Mouse (Mus musculus): ENCODE measurements at regions not wholly inside any gene's neighbourhood (a gene's known extent, or its start where the extent isn't known, plus 50 kb on each side); places are given as distances from the start of the nearest gene placed in this dataset.

DNA sequence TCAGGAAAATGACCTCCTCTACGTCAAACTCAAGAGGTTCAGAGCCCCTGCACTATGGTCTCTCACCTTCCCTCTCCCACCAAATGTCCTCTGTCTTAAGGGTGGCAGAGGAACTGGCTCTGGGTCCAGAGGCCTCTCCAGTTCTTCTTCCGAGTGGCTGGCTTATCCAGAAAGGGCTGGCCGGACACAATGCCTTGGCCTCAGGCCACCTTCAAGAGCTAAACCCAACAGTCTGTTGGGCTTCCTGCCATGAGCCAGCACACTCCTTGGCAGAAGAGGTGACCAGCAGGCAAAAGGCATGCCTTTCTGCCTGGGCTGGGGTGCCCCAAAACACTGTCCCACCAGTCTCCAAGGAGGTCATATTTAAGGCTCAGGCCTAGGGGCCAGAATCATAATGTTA, 385.8 kb downstream of the H2al1j start:
- no peak for TF ChIP-seq CTCF (IDR thresholded peaks at IDR 0.05; ENCODE audit: low read depth, low read length)
- no peak for TF ChIP-seq TAL1 (conservative IDR thresholded peaks at IDR 0.05; ENCODE audit: low read depth, low read length)
- TF ChIP-seq GATA1 (IDR thresholded peaks at IDR 0.05; ENCODE audit: borderline replicate concordance, low read length), result no peak
- TF ChIP-seq GATA2 (IDR thresholded peaks at IDR 0.05; ENCODE audit: borderline replicate concordance, low read depth, low read length), result no peak

Data from G1E (cell line).